Mouse (Mus musculus): ENCODE data around the gene AI413582. TPM values are rescaled to one million over a fixed set of nuclear protein-coding genes. Genes with fewer than 3 reads are reported as not detected.

The AI413582 gene
- polyA plus RNA-seq, 1 experiment from 2014 or later, result 37.4 TPM

DNA sequence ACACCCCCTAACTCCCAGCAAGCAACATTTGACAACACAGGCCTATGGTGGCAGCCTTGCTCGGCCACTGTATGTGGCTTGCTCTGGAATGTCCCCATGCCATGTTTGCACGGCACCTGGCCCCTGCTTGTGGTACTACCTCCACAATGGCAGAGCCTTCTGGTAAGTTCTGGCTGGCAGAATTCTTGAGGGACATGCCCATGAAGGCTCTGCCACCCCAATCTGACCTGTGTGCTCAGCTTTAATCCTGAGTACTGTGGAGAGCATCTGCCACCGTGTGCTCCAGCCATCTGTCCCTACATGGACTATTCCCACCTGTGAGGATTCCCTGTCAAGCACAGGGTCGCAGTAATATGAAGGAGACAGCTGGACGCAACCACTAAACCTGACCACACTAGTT is 35.3 kb upstream of the AI413582 start:
- ATAC-seq (replicated peaks; ENCODE audit: low FRiP score, low TSS enrichment, low read depth) (no peak), DNase-seq (ENCODE audit: low spot score) (no peak)
- Histone ChIP-seq H3K9ac (ENCODE audit: low read length) (no peak overlapping the region), H3K27ac (ENCODE audit: low read depth) (no peak overlapping the region), H3K9me3 (ENCODE audit: control insufficient read depth, low read length) (no peaks in the 10 kb centered on the region), H3K4me2 (ENCODE audit: low read length) (no peak overlapping the region), H3K4me3 (ENCODE audit: low read depth, low read length) (no peak overlapping the region), H3K36me3 (ENCODE audit: control insufficient read depth, insufficient read depth, low read length) (peaks cover 12% of the 10 kb centered on the region), H3K4me1 (replicated peaks; ENCODE audit: control insufficient read depth, insufficient read depth, low read length) (peaks cover 5% of the 10 kb centered on the region; the same call in 1 of the 2 replicates), H3K27me3 (replicated peaks; ENCODE audit: control insufficient read depth, insufficient read depth, low read length) (no peaks in the 10 kb centered on the region)
- 78% methylated on average over 5 of the region's 5 CpGs for WGBS

DNA sequence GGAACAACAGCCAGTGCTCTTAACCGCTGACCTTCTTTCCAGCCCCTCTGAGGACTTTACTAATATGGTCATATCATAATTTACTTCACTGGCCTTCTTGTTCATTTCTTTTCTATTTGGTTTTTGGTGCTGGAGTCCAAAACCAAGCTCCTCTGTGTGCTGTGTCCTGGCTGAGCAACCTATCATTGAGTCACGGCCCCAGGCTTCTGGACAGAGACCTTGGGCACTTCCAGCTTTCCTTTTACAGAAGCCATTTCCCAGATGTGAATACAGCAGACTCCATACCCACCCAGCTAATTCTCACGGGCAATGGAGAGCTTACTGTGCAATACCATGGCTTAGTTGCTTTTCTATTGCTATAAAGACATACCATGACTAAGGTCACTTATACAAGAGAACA is 34.7 kb upstream of the AI413582 start:
- ATAC-seq (replicated peaks; ENCODE audit: low FRiP score, low TSS enrichment, low read depth) (no peak), DNase-seq (ENCODE audit: low spot score) (no peak)
- Histone ChIP-seq H3K4me3 (ENCODE audit: low read depth, low read length) (no peak overlapping the region), H3K9ac (ENCODE audit: low read length) (no peak overlapping the region), H3K9me3 (ENCODE audit: control insufficient read depth, low read length) (no peaks in the 10 kb centered on the region), H3K27ac (ENCODE audit: low read depth) (no peak overlapping the region), H3K4me2 (ENCODE audit: low read length) (no peak overlapping the region), H3K36me3 (ENCODE audit: control insufficient read depth, insufficient read depth, low read length) (peaks cover 18% of the 10 kb centered on the region), H3K4me1 (replicated peaks; ENCODE audit: control insufficient read depth, insufficient read depth, low read length) (peaks cover 5% of the 10 kb centered on the region; the same call in 1 of the 2 replicates), H3K27me3 (replicated peaks; ENCODE audit: control insufficient read depth, insufficient read depth, low read length) (no peaks in the 10 kb centered on the region)
- WGBS, result 81% methylated on average over 3 of the region's 3 CpGs

DNA sequence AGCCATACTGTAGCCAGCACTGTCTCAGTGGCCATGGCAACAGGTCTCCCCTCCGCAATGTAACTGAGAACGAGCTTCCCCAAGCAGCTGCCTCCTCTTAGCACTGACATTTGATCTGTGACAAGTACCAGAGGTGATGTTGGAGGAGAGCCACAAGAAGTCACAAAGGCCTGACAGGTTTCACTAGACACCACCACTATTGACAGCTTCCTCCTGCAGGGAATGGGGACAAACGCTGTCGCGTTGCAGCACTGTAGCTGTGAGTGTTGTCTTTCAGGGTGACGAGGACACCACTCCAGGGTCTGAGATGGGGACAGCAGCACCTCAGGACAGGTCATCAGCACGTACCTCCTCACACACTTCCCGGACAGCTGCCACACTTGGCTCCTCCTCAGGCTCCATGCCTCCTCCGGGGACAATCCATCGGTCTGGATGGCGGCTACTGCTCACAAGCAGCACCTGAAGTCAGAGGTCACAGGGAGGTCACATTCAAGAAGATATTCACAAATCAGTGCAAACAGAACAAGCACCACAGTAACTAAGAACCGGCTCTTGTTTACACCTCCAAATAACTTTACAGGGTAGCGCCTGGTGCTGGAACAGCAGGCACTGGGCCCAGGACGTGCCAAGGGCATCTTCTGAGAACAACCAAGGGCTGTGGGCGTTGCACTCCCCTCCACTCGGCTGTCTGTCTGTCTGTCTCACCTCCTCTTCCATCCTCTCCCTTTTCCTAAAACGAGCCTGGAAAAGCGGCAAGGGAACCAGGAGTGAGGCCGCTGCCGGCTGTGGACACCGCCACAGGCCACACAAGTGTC is 31.0 kb upstream of the AI413582 start:
- H3K4me3 ChIP-seq (ENCODE audit: low read depth, low read length), result no peak overlapping the region
- no peaks in the 10 kb centered on the region for H3K9me3 ChIP-seq (ENCODE audit: control insufficient read depth, low read length)
- no peak overlapping the region for H3K9ac ChIP-seq (ENCODE audit: low read length)
- WGBS, result 55% methylated on average over 21 of the region's 21 CpGs
- no peak overlapping the region for H3K27ac ChIP-seq (ENCODE audit: low read depth)
- peaks cover 41% of the 10 kb centered on the region for H3K36me3 ChIP-seq (ENCODE audit: control insufficient read depth, insufficient read depth, low read length)
- H3K4me1 ChIP-seq (replicated peaks; ENCODE audit: control insufficient read depth, insufficient read depth, low read length), result peaks cover 1% of the 10 kb centered on the region; the same call in 1 of the 2 replicates
- no peaks in the 10 kb centered on the region for H3K27me3 ChIP-seq (replicated peaks; ENCODE audit: control insufficient read depth, insufficient read depth, low read length)
- DNase-seq (ENCODE audit: low spot score) (no peak), ATAC-seq (replicated peaks; ENCODE audit: low FRiP score, low TSS enrichment, low read depth) (no peak)
- H3K4me2 ChIP-seq (ENCODE audit: low read length), result no peak overlapping the region

- Histone ChIP-seq H3K27ac (ENCODE audit: low read depth) (no peak overlapping the region), H3K36me3 (ENCODE audit: control insufficient read depth, insufficient read depth, low read length) (peaks cover 49% of the 10 kb centered on the region), H3K9me3 (ENCODE audit: control insufficient read depth, low read length) (no peaks in the 10 kb centered on the region), H3K4me3 (ENCODE audit: low read depth, low read length) (no peak overlapping the region), H3K9ac (ENCODE audit: low read length) (no peak overlapping the region), H3K4me2 (ENCODE audit: low read length) (no peak overlapping the region), H3K27me3 (replicated peaks; ENCODE audit: control insufficient read depth, insufficient read depth, low read length) (no peaks in the 10 kb centered on the region), H3K4me1 (replicated peaks; ENCODE audit: control insufficient read depth, insufficient read depth, low read length) (no peaks in the 10 kb centered on the region)
- no peak for DNase-seq (ENCODE audit: low spot score)
- ATAC-seq (replicated peaks; ENCODE audit: low FRiP score, low TSS enrichment, low read depth), result no peak
- 85% methylated on average over 15 of the region's 15 CpGs for WGBS
These were observed 30.3 kb upstream of the AI413582 start for GRCm38 (mm10) chr17:27595659-27596375.

DNA sequence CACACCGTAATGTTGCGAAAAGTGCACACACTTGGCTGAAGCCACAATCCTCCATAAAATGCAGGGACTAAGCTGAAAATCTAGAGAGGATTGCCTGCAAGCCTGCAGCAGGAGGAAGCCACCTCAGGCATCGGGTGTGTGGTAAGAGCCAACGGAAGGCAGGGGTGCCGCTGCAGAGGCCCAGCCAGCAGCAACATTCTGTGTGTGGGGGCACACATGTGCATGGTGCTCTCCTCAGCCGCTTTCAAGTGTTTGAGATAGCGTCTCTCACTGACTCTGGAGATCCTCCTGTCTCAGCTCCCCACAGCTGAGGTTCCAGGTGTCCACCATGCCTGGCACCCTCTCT is 27.0 kb upstream of the AI413582 start:
- 93% methylated on average over 7 of the region's 7 CpGs for WGBS
- ATAC-seq (replicated peaks; ENCODE audit: low FRiP score, low TSS enrichment, low read depth) (no peak), DNase-seq (ENCODE audit: low spot score) (no peak)
- peaks cover 55% of the 10 kb centered on the region for H3K36me3 ChIP-seq (ENCODE audit: control insufficient read depth, insufficient read depth, low read length)
- H3K9me3 ChIP-seq (ENCODE audit: control insufficient read depth, low read length), result no peaks in the 10 kb centered on the region
- no peaks in the 10 kb centered on the region for H3K27me3 ChIP-seq (replicated peaks; ENCODE audit: control insufficient read depth, insufficient read depth, low read length)
- no peak overlapping the region for H3K27ac ChIP-seq (ENCODE audit: low read depth)
- H3K4me3 ChIP-seq (ENCODE audit: low read depth, low read length), result no peak overlapping the region
- H3K9ac ChIP-seq (ENCODE audit: low read length), result no peak overlapping the region
- no peaks in the 10 kb centered on the region for H3K4me1 ChIP-seq (replicated peaks; ENCODE audit: control insufficient read depth, insufficient read depth, low read length)
- no peak overlapping the region for H3K4me2 ChIP-seq (ENCODE audit: low read length)

DNA sequence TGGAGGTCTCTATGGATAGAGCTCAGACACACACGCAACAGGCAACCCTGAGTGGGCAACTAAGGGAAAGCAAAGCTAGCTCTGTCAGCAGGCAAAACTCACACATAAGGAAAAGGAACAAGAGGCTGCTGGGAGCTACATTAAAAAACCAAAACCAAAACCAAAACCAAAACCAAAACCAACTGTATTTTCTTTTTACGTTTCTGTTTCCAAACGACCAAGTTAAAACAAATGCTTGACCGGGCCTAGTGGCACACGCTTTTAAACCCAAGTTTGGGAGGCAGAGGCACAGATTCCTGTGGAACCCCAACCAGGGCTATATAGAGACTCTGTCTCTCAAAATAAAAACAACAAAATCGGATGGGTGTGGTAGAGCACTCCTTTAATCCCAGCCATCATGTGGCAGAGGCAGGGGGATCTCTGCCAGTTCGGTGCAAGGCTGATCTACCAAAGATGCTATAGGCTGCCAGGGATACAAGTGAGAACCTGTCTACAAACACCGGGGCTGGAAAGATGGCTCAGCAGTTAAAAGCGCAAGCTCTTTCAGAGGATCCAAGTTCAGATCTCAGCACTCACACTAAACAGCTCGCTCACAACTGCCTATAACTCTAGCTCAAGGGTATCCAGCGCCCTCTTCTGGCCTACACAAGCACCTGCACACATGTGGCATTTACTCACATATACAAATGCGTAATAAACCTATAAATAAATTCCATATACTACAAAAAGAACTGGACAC is 26.4 kb upstream of the AI413582 start:
- no peak overlapping the region for H3K27ac ChIP-seq (ENCODE audit: low read depth)
- no peak for ATAC-seq (replicated peaks; ENCODE audit: low FRiP score, low TSS enrichment, low read depth)
- H3K4me3 ChIP-seq (ENCODE audit: low read depth, low read length), result no peak overlapping the region
- no peaks in the 10 kb centered on the region for H3K9me3 ChIP-seq (ENCODE audit: control insufficient read depth, low read length)
- H3K9ac ChIP-seq (ENCODE audit: low read length), result no peak overlapping the region
- no peaks in the 10 kb centered on the region for H3K27me3 ChIP-seq (replicated peaks; ENCODE audit: control insufficient read depth, insufficient read depth, low read length)
- no peaks in the 10 kb centered on the region for H3K4me1 ChIP-seq (replicated peaks; ENCODE audit: control insufficient read depth, insufficient read depth, low read length)
- no peak for DNase-seq (ENCODE audit: low spot score)
- peaks cover 58% of the 10 kb centered on the region for H3K36me3 ChIP-seq (ENCODE audit: control insufficient read depth, insufficient read depth, low read length)
- H3K4me2 ChIP-seq (ENCODE audit: low read length), result no peak overlapping the region
- 88% methylated on average over 12 of the region's 12 CpGs for WGBS

DNA sequence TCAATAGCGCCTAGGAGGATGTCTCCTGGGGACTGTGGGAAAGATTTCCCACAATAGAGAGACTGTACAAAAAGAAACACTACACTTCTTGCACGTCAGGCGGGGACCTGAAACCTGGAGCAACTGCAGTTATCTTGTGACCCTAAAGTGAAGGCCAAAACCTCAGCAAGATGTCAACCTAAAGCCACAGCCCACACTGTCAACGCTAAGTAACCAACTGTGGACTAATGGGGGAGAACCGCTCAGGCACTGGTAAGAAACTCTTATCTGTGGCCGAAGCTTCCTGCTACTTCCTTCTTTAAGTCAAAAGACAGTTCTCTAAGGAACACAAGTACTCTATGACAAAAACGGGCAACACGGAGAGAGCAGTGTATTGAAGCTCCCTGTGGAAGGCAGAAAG is 22.7 kb upstream of the AI413582 start:
- H3K36me3 ChIP-seq (ENCODE audit: control insufficient read depth, insufficient read depth, low read length), result peaks cover 44% of the 10 kb centered on the region
- 86% methylated on average over 8 of the region's 8 CpGs for WGBS
- ATAC-seq (replicated peaks; ENCODE audit: low FRiP score, low TSS enrichment, low read depth), result no peak
- H3K27me3 ChIP-seq (replicated peaks; ENCODE audit: control insufficient read depth, insufficient read depth, low read length), result no peaks in the 10 kb centered on the region
- no peak overlapping the region for H3K4me2 ChIP-seq (ENCODE audit: low read length)
- H3K27ac ChIP-seq (ENCODE audit: low read depth), result no peak overlapping the region
- H3K9me3 ChIP-seq (ENCODE audit: control insufficient read depth, low read length), result no peaks in the 10 kb centered on the region
- H3K9ac ChIP-seq (ENCODE audit: low read length), result no peak overlapping the region
- no peaks in the 10 kb centered on the region for H3K4me1 ChIP-seq (replicated peaks; ENCODE audit: control insufficient read depth, insufficient read depth, low read length)
- DNase-seq (ENCODE audit: low spot score), result no peak
- no peak overlapping the region for H3K4me3 ChIP-seq (ENCODE audit: low read depth, low read length)

DNA sequence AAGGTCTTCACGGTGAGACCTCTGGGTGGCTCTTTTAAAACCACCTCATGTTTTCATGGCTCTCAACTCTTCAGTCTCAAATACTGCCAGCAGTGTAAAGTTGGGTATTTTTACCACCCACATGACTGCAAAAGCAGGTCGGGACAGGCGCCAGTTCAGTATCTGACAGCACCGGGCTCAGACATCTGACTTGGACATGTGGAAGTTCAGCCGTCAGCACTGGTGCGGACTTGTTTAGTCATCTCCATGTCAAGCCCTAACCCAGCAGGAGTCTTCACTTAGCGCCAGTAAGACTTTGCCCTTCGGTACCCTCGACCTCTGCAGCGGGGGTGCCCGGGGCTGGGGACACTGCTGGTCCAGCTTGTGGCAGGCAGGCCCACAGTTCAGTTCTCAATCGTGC is 21.7 kb upstream of the AI413582 start:
- no peak overlapping the region for H3K4me2 ChIP-seq (ENCODE audit: low read length)
- H3K27me3 ChIP-seq (replicated peaks; ENCODE audit: control insufficient read depth, insufficient read depth, low read length), result no peaks in the 10 kb centered on the region
- ATAC-seq (replicated peaks; ENCODE audit: low FRiP score, low TSS enrichment, low read depth) (no peak), DNase-seq (ENCODE audit: low spot score) (no peak)
- peaks cover 46% of the 10 kb centered on the region for H3K36me3 ChIP-seq (ENCODE audit: control insufficient read depth, insufficient read depth, low read length)
- H3K9me3 ChIP-seq (ENCODE audit: control insufficient read depth, low read length), result no peaks in the 10 kb centered on the region
- no peak overlapping the region for H3K9ac ChIP-seq (ENCODE audit: low read length)
- no peak overlapping the region for H3K27ac ChIP-seq (ENCODE audit: low read depth)
- H3K4me3 ChIP-seq (ENCODE audit: low read depth, low read length), result no peak overlapping the region
- H3K4me1 ChIP-seq (replicated peaks; ENCODE audit: control insufficient read depth, insufficient read depth, low read length), result no peaks in the 10 kb centered on the region
- WGBS, result 82% methylated on average over 12 of the region's 12 CpGs
